Mouse (Mus musculus): Measurements from ENCODE around the gene Sgtb.

The Sgtb gene

GRCm38 (mm10) chr13:104179176-104179888, 69.8 kb downstream of the Sgtb start:
- no peak for DNase-seq (ENCODE audit: low read depth, low spot score)

DNA sequence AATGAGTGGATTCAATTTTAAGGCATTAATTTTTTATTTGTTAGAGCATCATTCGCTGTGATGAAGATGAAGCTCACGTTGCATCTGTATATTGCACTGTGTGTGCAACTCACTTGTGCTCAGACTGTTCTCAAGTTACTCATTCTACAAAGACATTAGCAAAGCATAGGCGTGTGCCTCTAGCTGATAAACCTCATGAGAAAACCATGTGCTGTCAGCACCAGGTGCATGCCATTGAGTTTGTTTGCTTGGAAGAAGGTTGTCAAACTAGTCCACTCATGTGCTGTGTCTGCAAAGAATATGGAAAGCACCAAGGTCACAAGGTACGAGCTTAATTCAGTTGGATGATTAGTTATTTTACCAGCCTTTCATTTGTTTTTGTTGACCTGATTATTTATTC, 77.8 kb downstream of the Sgtb start:
- no peak for DNase-seq (ENCODE audit: low read depth, low spot score)

Measured in mesoderm, embryonic 11.5 days (tissue).